Mouse (Mus musculus): ENCODE results near the gene 1810009A15Rik.
A peak's percentile ranks its signal among the peaks of the same experiment; 100 is the strongest.

GRCm38 (mm10) chr19:8839103-8839907 is 49.3 kb upstream of the 1810009A15Rik start, which contains the start of gene Gng3:
- TF ChIP-seq CTCF (conservative IDR thresholded peaks at IDR 0.05 in 1 of 2, IDR thresholded peaks at IDR 0.05 in 1 of 2; ENCODE audit: low read depth in 2 of 2, low read length in 2 of 2) (no peak), MAZ (IDR thresholded peaks at IDR 0.05; ENCODE audit: low read depth, low read length) (no peak; the same call in 1 of the 2 replicates), EP300 (IDR thresholded peaks at IDR 0.05; ENCODE audit: low read length) (no peak), CHD2 (IDR thresholded peaks at IDR 0.05; ENCODE audit: low read length) (peak; percentile 75), POLR2A (IDR thresholded peaks at IDR 0.05; ENCODE audit: low read depth, low read length) (peak; percentile 38; the same call in 1 of the 2 replicates)

Data from CH12.LX (cell line).